In the genomic region with DNA sequence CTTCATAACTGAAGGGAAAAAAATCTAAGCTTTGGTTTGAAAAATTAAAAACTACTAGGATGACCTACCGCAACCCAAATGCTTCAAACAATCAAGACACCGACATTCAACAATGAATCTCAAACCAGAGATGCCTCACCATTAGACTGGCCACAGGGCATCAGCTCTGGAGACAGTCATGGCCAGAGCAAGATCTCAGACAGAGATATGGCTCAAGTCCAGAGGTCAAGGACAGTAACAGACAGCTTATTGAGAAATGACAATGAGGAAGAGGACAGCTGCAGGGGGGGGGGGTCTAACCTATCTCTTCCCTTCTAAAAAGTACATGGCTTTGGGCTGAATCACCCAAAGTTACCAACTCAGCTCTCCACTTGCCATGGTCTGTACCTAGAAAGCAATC, we compare ENCODE assay signal across 26 mouse cellular contexts. TPM values are rescaled to one million over a fixed set of nuclear protein-coding genes. Genes with fewer than 3 reads are reported as not detected.
DNase-seq lines count a peak whose midpoint lies in the region; ATAC-seq and TF ChIP-seq lines count a peak whose summit lies in the region.
"Had no signal": no experiment of that assay in that cellular context is flagged by ENCODE, and none has a peak within 500 bp of the region (broad histone marks: within the 10 kb centered on the region; RNA-seq: fewer than 3 reads in every experiment).

No protein-coding gene starts in this region.

- no peak for TF ChIP-seq CTCF in liver, adult 2 months (IDR thresholded peaks at IDR 0.05; ENCODE audit: low read depth, low read length)

- H3K4me3 ChIP-seq in liver, adult 2 months (ENCODE audit: insufficient read depth, low read depth, low read length) = no peak overlapping the region
- no peak overlapping the region for H3K4me3 ChIP-seq in liver, embryonic 11.5 days (ENCODE audit: low read depth, low read length)
- H3K4me3 ChIP-seq in forebrain, embryonic 12.5 days (replicated peaks) = no peak overlapping the region
- H3K4me3 ChIP-seq: embryonic facial prominence, embryonic 12.5 days; forebrain, embryonic 13.5 days; heart, embryonic 13.5 days; hindbrain, embryonic 15.5 days had no signal

- 80% methylated on average over 2 of the region's 2 CpGs for WGBS in liver, adult 2 months
- 72% methylated on average over 2 of the region's 2 CpGs for whole genome bisulfite sequencing in liver, embryonic 11.5 days
- 86% methylated on average over 2 of the region's 2 CpGs for WGBS in forebrain, embryonic 12.5 days

- no peaks in the 10 kb centered on the region for H3K9me3 ChIP-seq in liver, embryonic 11.5 days (ENCODE audit: control insufficient read depth, low read length)
- H3K9me3 ChIP-seq in forebrain, embryonic 12.5 days = no peaks in the 10 kb centered on the region
- H3K9me3 ChIP-seq: embryonic facial prominence, embryonic 12.5 days; forebrain, embryonic 13.5 days; heart, embryonic 13.5 days; hindbrain, embryonic 15.5 days had no signal

- no peak overlapping the region for H3K27ac ChIP-seq in liver, adult 2 months (replicated peaks; ENCODE audit: insufficient read depth, low read depth, low read length)
- no peak overlapping the region for H3K27ac ChIP-seq in liver, embryonic 11.5 days (ENCODE audit: low read depth, low read length)
- no peak overlapping the region for H3K27ac ChIP-seq in forebrain, embryonic 12.5 days
- H3K27ac ChIP-seq: embryonic facial prominence, embryonic 12.5 days; forebrain, embryonic 13.5 days; heart, embryonic 13.5 days; hindbrain, embryonic 15.5 days had no signal

- TF ChIP-seq POLR2A in liver, adult 2 months (IDR thresholded peaks at IDR 0.05; ENCODE audit: extremely low read depth, insufficient read depth, low read length) = no peak

- H3K79me2 ChIP-seq in liver, adult 2 months (ENCODE audit: control insufficient read depth, insufficient read depth, low read length) = no peaks in the 10 kb centered on the region

- peaks cover 18% of the 10 kb centered on the region for H3K27me3 ChIP-seq in liver, adult 2 months (ENCODE audit: control insufficient read depth, insufficient read depth, low read length)
- H3K27me3 ChIP-seq in liver, embryonic 11.5 days (replicated peaks; ENCODE audit: control insufficient read depth, insufficient read depth, low read length) = peaks cover 49% of the 10 kb centered on the region
- peaks cover 61% of the 10 kb centered on the region for H3K27me3 ChIP-seq in forebrain, embryonic 12.5 days
- H3K27me3 ChIP-seq: Patski had no signal

- H3K4me2 ChIP-seq in liver, embryonic 11.5 days = no peak overlapping the region
- no peak overlapping the region for H3K4me2 ChIP-seq in forebrain, embryonic 12.5 days
- H3K4me2 ChIP-seq: embryonic facial prominence, embryonic 12.5 days; forebrain, embryonic 13.5 days; heart, embryonic 13.5 days had no signal

- no peak for ATAC-seq in liver, embryonic 11.5 days (replicated peaks; ENCODE audit: low FRiP score)
- peak; percentile 41 for ATAC-seq in granulocyte monocyte progenitor cell, adult 5-6 weeks (replicated peaks; ENCODE audit: poor library complexity, severe bottlenecking)
- ATAC-seq in forebrain, embryonic 12.5 days (ENCODE audit: low FRiP score) = no peak
- no peak for ATAC-seq in erythroid progenitor cell, adult 5-6 weeks (replicated peaks; ENCODE audit: low FRiP score, poor library complexity, severe bottlenecking)
- ATAC-seq: forebrain, embryonic 13.5 days; forebrain, postnatal 0 days; intestine, embryonic 16.5 days; Patski had no signal

- H3K4me1 ChIP-seq in liver, adult 2 months (ENCODE audit: control insufficient read depth, insufficient read depth, low read length) = no peaks in the 10 kb centered on the region
- H3K4me1 ChIP-seq in liver, embryonic 11.5 days (replicated peaks; ENCODE audit: control insufficient read depth, insufficient read depth, low read length) = peaks cover 18% of the 10 kb centered on the region
- H3K4me1 ChIP-seq in forebrain, embryonic 12.5 days = peaks cover 31% of the 10 kb centered on the region

- H3K9ac ChIP-seq in liver, adult 2 months (ENCODE audit: low read depth, low read length) = no peak overlapping the region
- H3K9ac ChIP-seq in liver, embryonic 11.5 days (ENCODE audit: low read depth, low read length) = no peak overlapping the region
- H3K9ac ChIP-seq in forebrain, embryonic 12.5 days = no peak overlapping the region
- H3K9ac ChIP-seq: embryonic facial prominence, embryonic 12.5 days; forebrain, embryonic 13.5 days; forebrain, postnatal 0 days; heart, embryonic 13.5 days; hindbrain, embryonic 15.5 days had no signal

- H3K36me3 ChIP-seq in liver, adult 2 months (ENCODE audit: control insufficient read depth, insufficient read depth, low read length) = no peaks in the 10 kb centered on the region
- H3K36me3 ChIP-seq in liver, embryonic 11.5 days (ENCODE audit: control insufficient read depth, insufficient read depth, low read length) = no peaks in the 10 kb centered on the region
- H3K36me3 ChIP-seq in forebrain, embryonic 12.5 days (replicated peaks) = no peaks in the 10 kb centered on the region
- H3K36me3 ChIP-seq: embryonic facial prominence, embryonic 12.5 days; heart, embryonic 13.5 days; hindbrain, embryonic 15.5 days had no signal

- DNase-seq in adrenal gland, adult 2 months = peak; percentile 14
- DNase-seq in adrenal gland, adult 8-10 months = no peak
- DNase-seq in liver, adult 2 months (ENCODE audit: extremely low read depth, low read depth, low spot score) = peak; percentile 19
- no peak for DNase-seq in liver, embryonic 11.5 days (ENCODE audit: low spot score)
- DNase-seq: adrenal gland, postnatal 25 days; cerebellum, adult 11 months; cerebellum, adult 9-11 months; forebrain, postnatal 0 days; gastrocnemius, postnatal 25 days; heart, adult 11 months; heart, postnatal 36 days; kidney, adult 2 months had no signal

RNA-seq across cellular contexts. Expression of a gene that starts 3.0 kb away (rescaled TPM):
- under 1 TPM; 0.40 to 0.90 TPM for total RNA-seq in adrenal gland, adult 2 months (2021)
- 1.6 and 3.8 TPM in 2 replicates for polyA plus RNA-seq in adrenal gland, adult 2 months (2012; rRNA removed)
- 1 to 10 TPM in 2 of 4 experiments, under 1 TPM in 2; 0.52 to 2.1 (median 1.1) TPM for total RNA-seq in adrenal gland, adult 8-10 months (2022)
- 0.07 TPM in 1 of 2 replicates, not detected in the other for total RNA-seq in liver, adult 2 months (2014; rRNA removed)
- polyA plus RNA-seq in liver, adult 2 months (2012; rRNA removed) = 0.15 TPM in 1 of 2 replicates, not detected in the other
- 0.22 TPM in 1 of 2 replicates, not detected in the other for polyA plus RNA-seq in liver, embryonic 11.5 days (2014; fragmentation: Nextera tagmentation; extraction: Ambion mirVana)
- total RNA-seq in granulocyte monocyte progenitor cell, adult 5-6 weeks (2014; fragmentation: Nextera tagmentation) = not detected in 2 replicates
- total RNA-seq in granulocyte monocyte progenitor cell, adult 5-6 weeks (2017) = not detected in 2 replicates
- 2.1 and 2.6 TPM in 2 replicates for polyA plus RNA-seq in forebrain, embryonic 12.5 days (2016; fragmentation: Nextera tagmentation; extraction: Ambion mirVana)
- total RNA-seq in erythroid progenitor cell, adult 5-6 weeks (2015; ENCODE audit: low replicate concordance) = not detected in 2 replicates
- total RNA-seq in erythroid progenitor cell, adult 5-6 weeks (2017; ENCODE audit: low replicate concordance) = 0.30 TPM in 1 of 2 replicates, not detected in the other
- total RNA-seq: common myeloid progenitor, adult 5-6 weeks had no signal

RNA-seq across cellular contexts. Expression of a gene that starts 3.1 kb away (rescaled TPM):
- total RNA-seq in adrenal gland, adult 2 months (2021) = not detected
- polyA plus RNA-seq in adrenal gland, adult 2 months (2012; rRNA removed) = not detected in 2 replicates
- under 1 TPM in 1 of 4 experiments, not detected in 3; 0.19 TPM for total RNA-seq in adrenal gland, adult 8-10 months (2022)
- not detected in 2 replicates for total RNA-seq in liver, adult 2 months (2014; rRNA removed)
- not detected in 2 replicates for polyA plus RNA-seq in liver, adult 2 months (2012; rRNA removed)
- not detected in 2 replicates for polyA plus RNA-seq in liver, embryonic 11.5 days (2014; fragmentation: Nextera tagmentation; extraction: Ambion mirVana)
- total RNA-seq in granulocyte monocyte progenitor cell, adult 5-6 weeks (2014; fragmentation: Nextera tagmentation) = not detected in 2 replicates
- total RNA-seq in granulocyte monocyte progenitor cell, adult 5-6 weeks (2017) = not detected in 2 replicates
- polyA plus RNA-seq in forebrain, embryonic 12.5 days (2016; fragmentation: Nextera tagmentation; extraction: Ambion mirVana) = not detected in 2 replicates
- total RNA-seq in erythroid progenitor cell, adult 5-6 weeks (2015; ENCODE audit: low replicate concordance) = not detected in 2 replicates
- not detected in 2 replicates for total RNA-seq in erythroid progenitor cell, adult 5-6 weeks (2017; ENCODE audit: low replicate concordance)
- total RNA-seq: adrenal gland, postnatal 25 days; common myeloid progenitor, adult 5-6 weeks; gastrocnemius, adult 18-20 months; gastrocnemius, postnatal 25 days; heart, postnatal 36 days; MEL had no signal
- polyA plus RNA-seq: C2C12; embryonic facial prominence, embryonic 12.5 days; forebrain, embryonic 13.5 days; heart, embryonic 13.5 days; heart, postnatal 0 days; hindbrain, embryonic 15.5 days; intestine, embryonic 16.5 days; Patski had no signal

RNA-seq across cellular contexts. Expression of a gene that starts 50.8 kb away (rescaled TPM):
- 100 to 1,000 TPM in 1 of 2 experiments, 10 to 100 TPM in 1; 88.6 to 107 TPM for total RNA-seq in adrenal gland, adult 2 months (2021)
- 25.7 and 29.2 TPM in 2 replicates for polyA plus RNA-seq in adrenal gland, adult 2 months (2012; rRNA removed)
- 100 to 1,000 TPM in 1 of 4 experiments, 10 to 100 TPM in 3; 87.2 to 105 (median 94.0) TPM for total RNA-seq in adrenal gland, adult 8-10 months (2022)
- total RNA-seq in liver, adult 2 months (2014; rRNA removed) = 76.7 and 78.3 TPM in 2 replicates
- polyA plus RNA-seq in liver, adult 2 months (2012; rRNA removed) = 46.2 and 50.6 TPM in 2 replicates
- 151 and 174 TPM in 2 replicates for polyA plus RNA-seq in liver, embryonic 11.5 days (2014; fragmentation: Nextera tagmentation; extraction: Ambion mirVana)
- total RNA-seq in granulocyte monocyte progenitor cell, adult 5-6 weeks (2014; fragmentation: Nextera tagmentation) = 110 and 114 TPM in 2 replicates
- total RNA-seq in granulocyte monocyte progenitor cell, adult 5-6 weeks (2017) = 117 and 146 TPM in 2 replicates
- polyA plus RNA-seq in forebrain, embryonic 12.5 days (2016; fragmentation: Nextera tagmentation; extraction: Ambion mirVana) = 178 and 180 TPM in 2 replicates
- total RNA-seq in erythroid progenitor cell, adult 5-6 weeks (2015; ENCODE audit: low replicate concordance) = 105 and 141 TPM in 2 replicates
- total RNA-seq in erythroid progenitor cell, adult 5-6 weeks (2017; ENCODE audit: low replicate concordance) = 134 and 143 TPM in 2 replicates

Comparison
In these comparisons a context has a peak if more than half of its experiments do, and no peak if none do; other contexts are left out.
1. DNase-seq: peak in adrenal gland, adult 2 months (single experiment) and liver, adult 2 months (single experiment); none in adrenal gland, adult 8-10 months (single experiment) and liver, embryonic 11.5 days (single experiment).